Mouse (Mus musculus): ENCODE measurements around the gene Eml2.

GRCm38 (mm10) chr7:19220061-19220460, 43.8 kb downstream of the Eml2 start:
- no peak for TF ChIP-seq ZNF384 (IDR thresholded peaks at IDR 0.05; ENCODE audit: low read depth, low read length)
- TF ChIP-seq CHD2 (IDR thresholded peaks at IDR 0.05; ENCODE audit: low read depth, low read length), result no peak
- no peak for TF ChIP-seq MAFK (IDR thresholded peaks at IDR 0.05; ENCODE audit: insufficient read depth, low read depth, low read length)
- TF ChIP-seq HCFC1 (IDR thresholded peaks at IDR 0.05; ENCODE audit: borderline replicate concordance, insufficient read depth, low read length), result no peak
- no peak for TF ChIP-seq ZC3H11A (IDR thresholded peaks at IDR 0.05; ENCODE audit: borderline replicate concordance, low read depth, low read length)
